Mouse (Mus musculus) mammary gland, adult 2 months (tissue): ENCODE results near the gene Plek. TPM values are rescaled to one million over a fixed set of nuclear protein-coding genes. Genes with fewer than 3 reads are reported as not detected.

Experiments
- polyA plus RNA-seq: library from polyadenylated mRNA; depleted of rRNA; stranded (reverse); fragments of >200 nt; gene quantifications from 2 replicates; pipeline ENCODE4 v1.2.3, GENCODE M21; 2012; ENCODE audit warnings: low replicate concordance; rRNA removed

The Plek gene
- 2.8 and 5.8 TPM in 2 replicates for polyA plus RNA-seq

DNA sequence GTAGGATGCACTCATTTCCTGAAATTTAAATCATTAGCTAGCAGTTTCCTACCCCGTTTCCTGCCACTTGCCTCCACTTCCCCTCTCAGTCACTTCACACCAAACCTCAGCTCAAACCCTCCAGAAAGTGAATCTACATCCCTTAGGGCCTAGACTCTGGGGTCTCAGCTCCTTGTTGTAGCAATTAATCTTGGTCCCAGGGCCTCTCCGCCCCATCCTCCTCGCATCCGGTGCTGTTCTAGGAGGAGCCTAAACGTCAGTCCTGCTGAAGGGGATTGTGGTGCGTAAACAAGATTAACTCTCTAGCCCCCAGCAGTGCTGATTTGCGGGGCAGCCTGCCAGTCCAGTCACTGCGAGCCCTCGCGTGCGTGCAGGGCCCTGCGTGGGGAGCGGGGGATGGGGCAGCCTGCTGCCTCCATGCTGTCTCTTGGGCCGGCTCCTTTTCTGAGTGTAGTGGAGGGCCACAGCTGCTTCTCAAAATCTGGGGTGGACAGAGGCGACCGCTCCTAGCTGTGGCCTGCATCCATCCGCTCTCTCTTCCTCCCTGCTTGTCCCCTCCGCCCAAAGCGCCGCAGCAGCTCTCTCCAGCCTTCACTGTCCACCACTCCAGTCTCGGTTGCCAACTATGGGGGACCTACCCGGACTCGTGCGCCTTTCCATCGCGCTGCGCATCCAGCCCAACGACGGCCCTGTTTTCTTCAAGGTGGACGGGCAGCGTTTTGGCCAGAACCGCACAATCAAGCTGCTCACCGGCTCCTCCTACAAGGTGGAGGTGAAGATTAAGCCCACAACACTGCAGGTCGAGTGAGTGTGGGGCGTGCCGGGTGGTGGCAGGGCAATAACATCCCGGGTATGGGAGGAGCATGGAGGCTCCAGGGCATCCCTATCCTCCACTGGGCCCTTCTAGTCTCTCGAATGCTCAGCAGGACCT, at the start of gene Plek, which contains the start of gene Cnrip1:
Gene Plek, minus strand, starts transcription at position 837 of the 931 bp plus-strand sequence.
Gene Cnrip1, plus strand, starts transcription at position 42 of the 931 bp plus-strand sequence.

DNA sequence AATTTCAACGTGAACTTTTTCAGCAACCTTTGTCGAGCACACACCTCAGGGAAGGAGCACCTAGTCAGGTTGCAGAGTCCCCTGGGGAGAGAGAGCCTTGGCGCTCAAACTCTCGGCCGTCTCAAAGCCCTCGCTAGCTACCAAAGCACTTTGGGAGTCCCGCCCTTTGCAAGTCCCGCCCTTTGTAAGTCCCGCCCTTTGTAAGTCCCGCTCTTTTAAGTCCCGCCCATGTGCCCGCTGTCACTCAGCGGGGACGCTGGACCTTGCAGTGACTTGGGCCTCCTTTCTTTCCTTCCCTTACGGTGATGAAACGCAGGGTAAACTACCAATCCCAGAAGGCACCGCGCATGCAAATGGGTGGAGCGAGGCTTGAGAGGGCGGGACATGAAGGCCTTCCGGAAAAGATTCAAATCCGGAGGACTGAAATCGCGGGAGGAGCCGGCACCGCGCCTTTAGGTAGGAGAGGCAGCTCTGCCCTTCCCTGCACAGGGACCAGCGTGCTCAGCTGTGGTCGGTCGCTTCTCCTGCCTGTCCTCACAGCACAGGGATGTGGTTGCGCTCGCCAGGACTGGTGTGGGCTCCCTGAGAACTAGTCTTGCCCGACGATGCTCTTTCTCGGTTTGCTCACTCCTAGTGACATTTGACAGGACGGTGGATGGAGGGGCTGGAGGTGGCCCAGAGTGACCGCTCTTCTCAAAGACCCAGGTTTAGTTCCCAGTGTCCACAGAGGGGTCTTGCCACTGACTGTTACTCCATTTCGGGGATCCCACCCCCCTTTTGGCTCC, 101.0 kb downstream of the Plek start, which contains the start of gene Fbxo48:
Gene Fbxo48, plus strand, starts transcription at position 400 of the 785 bp plus-strand sequence.

Other genes starting within 250 kb of the Plek start
- gene Fbxo48, start 101.0 kb downstream of the Plek start, polyA plus RNA-seq, result 0.22 and 0.48 TPM in 2 replicates
- gene Cnrip1, start 795 bp downstream of the Plek start, polyA plus RNA-seq, result 18.7 and 19.6 TPM in 2 replicates
- 26.8 and 77.3 TPM in 2 replicates for gene Ppp3r1, start 106.9 kb upstream of the Plek start, polyA plus RNA-seq
- 5.4 and 9.0 TPM in 2 replicates for gene Wdr92, start 129.7 kb upstream of the Plek start, polyA plus RNA-seq
- gene Pno1, start 159.2 kb upstream of the Plek start, polyA plus RNA-seq, result 3.5 and 4.2 TPM in 2 replicates
- gene C1d, start 205.2 kb upstream of the Plek start, polyA plus RNA-seq, result 4.3 and 12.5 TPM in 2 replicates